Mouse (Mus musculus) adrenal gland, postnatal 14 days (tissue): ENCODE data around the gene Hdac9. TPM values are rescaled to one million over a fixed set of nuclear protein-coding genes. Genes with fewer than 3 reads are reported as not detected.

Source experiments
- DNase-seq: peaks from one replicate; pipeline ENCODE4 v3.0.0; 2021; ENCODE audit warnings: mixed read lengths
- long read RNA-seq, 2 experiments: library from polyadenylated mRNA; stranded (forward); transcript quantifications; one replicate each; pipeline ENCODE4 v2.0.0; 2021
- total RNA-seq: library from RNA; stranded (reverse); gene quantifications from 2 replicates; pipeline ENCODE4 v1.2.3, GENCODE M21; 2021

The Hdac9 gene
- total RNA-seq = 1.6 and 3.6 TPM in 2 replicates
- long read RNA-seq, experiment 1, partial matches to known transcripts = 0 of 1 reads
- long read RNA-seq, experiment 1, other reads (novel, unspliced or antisense) = 1 of 1 reads
- long read RNA-seq, experiment 2, partial matches to known transcripts = 0 of 1 reads
- long read RNA-seq, experiment 2, other reads (novel, unspliced or antisense) = 1 of 1 reads

- no peak for DNase-seq
These were observed at the start of gene Hdac9 for GRCm38 (mm10) chr12:34916995-34917394. TSS of gene Hdac9 (minus strand) at chr12:34917095.

GRCm38 (mm10) chr12:34949066-34949706, 32.3 kb upstream of the Hdac9 start:
- DNase-seq = no peak

- DNase-seq = peak; percentile 15
These were observed 21.0 kb upstream of the Hdac9 start for GRCm38 (mm10) chr12:34937918-34938317.

- no peak for DNase-seq
These were observed 8.9 kb downstream of the Hdac9 start for GRCm38 (mm10) chr12:34908008-34908407.

GRCm38 (mm10) chr12:34907506-34907850, 9.4 kb downstream of the Hdac9 start:
- no peak for DNase-seq

- DNase-seq = peak; percentile 11
These were observed 10.0 kb downstream of the Hdac9 start for GRCm38 (mm10) chr12:34906704-34907505.

- DNase-seq = no peak
These were observed 10.6 kb downstream of the Hdac9 start for GRCm38 (mm10) chr12:34906376-34906703.

GRCm38 (mm10) chr12:34900241-34900640, 16.7 kb downstream of the Hdac9 start:
- no peak for DNase-seq

GRCm38 (mm10) chr12:34894867-34895266, 22.0 kb downstream of the Hdac9 start:
- no peak for DNase-seq

- no peak for DNase-seq
These were observed 28.2 kb downstream of the Hdac9 start for GRCm38 (mm10) chr12:34888694-34889093.

- no peak for DNase-seq
These were observed 42.0 kb downstream of the Hdac9 start for GRCm38 (mm10) chr12:34874926-34875325.

- DNase-seq = no peak
These were observed 45.9 kb downstream of the Hdac9 start for GRCm38 (mm10) chr12:34871028-34871427.

GRCm38 (mm10) chr12:34841196-34841595, 75.7 kb downstream of the Hdac9 start:
- DNase-seq = no peak

GRCm38 (mm10) chr12:34837318-34837717, 79.6 kb downstream of the Hdac9 start:
- no peak for DNase-seq

- DNase-seq = no peak
These were observed 80.0 kb downstream of the Hdac9 start for GRCm38 (mm10) chr12:34836864-34837263.

GRCm38 (mm10) chr12:34836085-34836484, 80.8 kb downstream of the Hdac9 start:
- no peak for DNase-seq

- DNase-seq = no peak
These were observed 81.4 kb downstream of the Hdac9 start for GRCm38 (mm10) chr12:34835493-34835892.

- no peak for DNase-seq
These were observed 88.2 kb downstream of the Hdac9 start for GRCm38 (mm10) chr12:34828684-34829083.

- no peak for DNase-seq
These were observed 90.0 kb downstream of the Hdac9 start for GRCm38 (mm10) chr12:34826931-34827330.

- no peak for DNase-seq
These were observed 96.7 kb downstream of the Hdac9 start for GRCm38 (mm10) chr12:34820229-34820628.

- no peak for DNase-seq
These were observed 105.0 kb downstream of the Hdac9 start for GRCm38 (mm10) chr12:34811673-34812613.

- DNase-seq = no peak
These were observed 106.7 kb downstream of the Hdac9 start for GRCm38 (mm10) chr12:34810221-34810620.
